Mouse (Mus musculus) naive thymus-derived CD4-positive, alpha-beta T cell, adult 2 months (primary cell): ENCODE measurements around the gene A4galt.
"Not testable (repeated sequence)": the region's sequence is repeated elsewhere in the genome, so short reads cannot be mapped to it uniquely, and the experiment has no call there.

Source experiments
- DNase-seq: peaks from one replicate; pipeline ENCODE4 v3.0.0-alpha.2; 2011; ENCODE audit warnings: low read depth

A4galt gene

DNA sequence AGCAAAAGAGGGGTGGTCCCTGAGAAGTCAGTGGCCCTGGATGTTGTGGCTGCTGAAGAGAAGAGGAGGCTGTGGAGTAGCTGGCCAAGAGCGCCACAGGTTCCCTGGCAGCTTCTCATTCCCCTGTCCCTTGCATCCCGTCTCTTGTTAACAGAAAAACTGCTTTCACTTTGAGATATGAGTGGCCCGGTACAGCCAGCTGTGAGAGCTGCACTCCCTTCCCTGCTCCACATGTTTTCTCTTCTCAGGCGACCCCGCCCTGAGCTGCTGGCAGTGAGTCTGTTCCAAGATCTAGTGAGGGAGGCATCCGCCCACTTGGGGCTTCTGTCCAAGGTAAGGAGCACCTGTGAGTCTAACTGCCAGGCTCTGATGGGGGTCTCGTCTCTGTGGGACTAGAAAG lies 16.9 kb upstream of the A4galt start:
- DNase-seq: not testable (repeated sequence)

DNA sequence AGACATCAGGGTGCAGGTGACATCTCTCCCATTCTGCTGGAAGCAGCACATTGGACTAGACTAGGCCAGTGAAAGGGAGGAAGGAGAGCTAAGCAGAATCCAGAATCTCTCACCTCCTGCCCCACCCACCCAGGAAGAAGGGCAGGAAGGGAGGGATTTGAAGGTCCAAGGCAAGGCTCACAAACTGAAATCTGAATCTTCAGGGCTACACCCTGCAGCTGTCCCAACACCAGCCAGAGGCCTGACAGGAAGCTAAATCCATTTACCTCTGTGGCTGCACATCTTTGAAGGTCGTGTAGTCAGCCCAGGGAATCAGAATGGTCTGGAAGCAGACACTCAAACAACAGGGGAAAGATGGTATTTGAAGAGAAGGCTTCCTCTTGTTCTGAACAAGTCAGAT lies 13.7 kb upstream of the A4galt start:
- no peak for DNase-seq

DNA sequence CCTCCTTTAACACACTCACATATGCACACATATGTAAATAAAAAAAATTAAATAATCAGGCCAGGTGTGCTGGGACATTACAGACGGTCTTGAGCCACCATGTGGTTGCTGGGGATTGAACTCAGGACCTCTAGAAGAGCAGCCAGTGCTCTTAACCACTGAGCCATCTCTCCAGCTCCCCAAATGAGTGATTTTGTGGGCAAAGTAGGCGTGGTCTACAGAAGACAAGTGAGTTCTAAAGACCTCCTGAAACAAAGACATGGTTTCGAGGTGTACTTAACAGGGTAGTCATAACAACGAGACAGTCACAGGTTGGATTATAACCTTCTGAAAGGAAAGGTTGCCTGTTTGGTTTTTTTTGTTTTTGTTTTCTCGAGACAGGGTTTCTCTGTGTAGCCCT lies 11.8 kb upstream of the A4galt start:
- DNase-seq: no peak

GRCm38 (mm10) chr15:83257906-83258305 lies 6.3 kb upstream of the A4galt start:
- DNase-seq: no peak

DNA sequence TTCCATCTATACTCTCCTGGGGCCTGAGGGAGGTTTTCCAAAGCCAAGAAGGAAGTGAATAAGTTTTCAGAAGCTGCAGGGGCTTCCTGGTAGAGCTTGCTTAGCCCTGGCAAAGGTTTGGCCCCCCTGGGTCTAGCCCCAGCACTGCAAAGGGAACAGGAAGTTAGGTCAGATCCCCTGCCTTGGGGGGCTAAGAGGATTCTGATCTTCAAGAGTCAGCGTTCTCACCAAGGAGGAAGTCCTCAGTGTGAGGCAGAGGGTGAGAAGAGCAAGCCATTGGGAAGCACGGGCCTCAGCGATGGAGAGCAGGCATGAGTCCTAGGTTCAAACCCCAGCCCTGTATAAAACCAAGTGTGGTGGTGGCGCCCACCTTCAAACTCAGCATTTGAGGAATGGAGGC lies 4.9 kb upstream of the A4galt start:
- no peak for DNase-seq

GRCm38 (mm10) chr15:83255944-83256343 lies 4.4 kb upstream of the A4galt start:
- DNase-seq: no peak

DNA sequence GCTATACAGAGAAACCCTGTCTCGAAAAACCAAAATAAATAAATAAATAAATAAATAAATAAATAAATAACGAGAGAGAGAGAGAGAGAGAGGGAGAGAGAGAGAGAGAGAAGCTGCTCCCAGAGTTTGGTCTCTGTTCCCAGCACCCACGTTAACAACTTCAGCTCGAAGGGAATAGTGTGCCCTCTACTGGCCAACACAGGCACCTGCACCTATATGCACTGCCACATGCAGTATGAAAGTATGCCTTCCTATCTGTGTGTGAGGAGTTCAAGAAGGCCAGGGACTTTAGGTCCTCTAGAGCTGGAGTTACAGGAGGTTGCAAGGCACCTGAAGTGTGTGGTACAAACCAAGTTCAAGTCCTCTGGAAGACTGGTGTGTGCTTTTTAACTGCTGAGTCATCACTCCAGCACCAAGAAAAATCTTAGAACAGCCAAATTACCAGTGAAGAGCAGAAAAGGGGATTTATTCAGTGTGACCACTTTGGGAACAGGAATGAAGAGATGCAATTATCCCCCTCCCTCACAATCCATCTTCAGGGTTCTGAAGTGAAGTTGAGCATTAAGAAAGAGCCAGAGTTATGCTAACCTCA lies 3.7 kb upstream of the A4galt start:
- DNase-seq: no peak

DNA sequence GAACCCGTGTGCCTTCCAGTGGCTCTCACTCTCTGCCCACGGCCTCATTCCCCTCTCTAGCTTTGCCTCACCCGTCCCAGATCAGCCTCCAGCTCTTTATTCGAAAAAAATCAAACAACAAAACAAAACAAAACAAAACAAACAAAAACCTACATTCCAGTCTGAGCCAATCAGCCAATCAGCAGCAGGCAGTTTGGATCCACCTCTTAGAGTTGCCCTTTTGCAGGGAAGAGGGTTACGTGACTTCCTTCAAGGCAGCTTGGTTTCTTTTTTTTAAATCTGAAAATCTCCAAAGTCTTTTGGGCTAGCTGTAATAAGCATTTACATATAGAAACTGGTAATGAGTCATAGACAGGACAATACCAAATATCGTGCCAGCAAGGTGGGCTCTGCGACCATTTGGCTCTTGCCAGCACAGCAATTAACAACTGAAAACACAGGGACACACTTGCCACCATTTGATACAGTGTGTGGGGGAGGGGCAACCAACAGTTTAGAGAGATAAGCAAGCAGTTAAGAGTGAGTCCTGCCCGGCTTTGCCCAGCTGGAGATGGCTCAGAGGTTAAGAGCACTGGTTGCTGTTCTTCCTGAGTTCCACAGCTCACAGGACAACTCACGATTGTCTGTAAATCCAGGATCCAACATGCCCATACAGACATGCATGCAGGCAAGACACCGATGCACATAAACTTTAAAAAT lies 2.9 kb upstream of the A4galt start:
- no peak for DNase-seq

DNA sequence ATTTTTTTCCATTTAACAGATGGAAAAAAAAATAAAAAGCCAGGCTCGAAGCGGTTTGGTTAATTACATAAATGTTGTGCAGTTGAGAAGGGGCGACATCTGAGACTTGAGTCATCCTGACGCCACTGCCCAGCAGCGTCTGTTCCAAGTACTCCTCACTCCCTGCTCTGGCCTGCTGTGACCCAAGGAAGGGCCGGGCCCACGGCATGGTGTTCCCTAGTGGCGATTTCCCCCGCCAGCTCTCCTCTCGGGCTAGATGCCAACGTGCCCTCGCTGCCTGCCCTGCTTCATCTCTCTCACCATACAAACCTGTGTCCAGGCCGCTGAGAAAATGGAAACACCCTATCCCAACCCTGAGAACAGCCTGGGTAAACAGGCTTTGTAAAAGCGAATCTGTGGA lies 486 bp upstream of the A4galt start:
- no peak for DNase-seq

- DNase-seq: no peak
These were observed 861 bp downstream of the A4galt start for GRCm38 (mm10) chr15:83250651-83251175.

- no peak for DNase-seq
These were observed 1.9 kb downstream of the A4galt start for GRCm38 (mm10) chr15:83249535-83250287.

- DNase-seq: no peak
These were observed 3.2 kb downstream of the A4galt start for GRCm38 (mm10) chr15:83248236-83248844.

GRCm38 (mm10) chr15:83244371-83244770 lies 7.2 kb downstream of the A4galt start:
- DNase-seq: no peak

- no peak for DNase-seq
These were observed 9.5 kb downstream of the A4galt start for GRCm38 (mm10) chr15:83241961-83242680.

DNA sequence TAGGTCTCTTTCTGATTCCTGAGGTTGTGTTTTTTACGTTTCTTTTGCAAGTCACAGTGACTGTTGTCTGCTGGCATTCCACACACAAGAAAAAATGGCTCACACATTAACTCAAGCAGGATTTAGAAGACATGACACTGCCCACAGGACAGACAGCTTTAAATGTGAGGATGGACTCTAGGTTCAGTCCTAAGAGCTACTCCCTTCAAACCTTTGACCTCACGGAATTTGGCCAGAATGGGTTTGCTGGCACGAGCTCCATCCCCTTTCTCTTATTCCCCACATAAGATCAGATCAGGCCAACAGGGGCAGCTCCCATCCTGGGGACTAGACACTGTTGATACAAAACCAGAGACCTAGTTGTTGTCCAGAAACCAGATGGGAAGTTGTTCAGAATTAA lies 10.1 kb downstream of the A4galt start:
- no peak for DNase-seq

DNA sequence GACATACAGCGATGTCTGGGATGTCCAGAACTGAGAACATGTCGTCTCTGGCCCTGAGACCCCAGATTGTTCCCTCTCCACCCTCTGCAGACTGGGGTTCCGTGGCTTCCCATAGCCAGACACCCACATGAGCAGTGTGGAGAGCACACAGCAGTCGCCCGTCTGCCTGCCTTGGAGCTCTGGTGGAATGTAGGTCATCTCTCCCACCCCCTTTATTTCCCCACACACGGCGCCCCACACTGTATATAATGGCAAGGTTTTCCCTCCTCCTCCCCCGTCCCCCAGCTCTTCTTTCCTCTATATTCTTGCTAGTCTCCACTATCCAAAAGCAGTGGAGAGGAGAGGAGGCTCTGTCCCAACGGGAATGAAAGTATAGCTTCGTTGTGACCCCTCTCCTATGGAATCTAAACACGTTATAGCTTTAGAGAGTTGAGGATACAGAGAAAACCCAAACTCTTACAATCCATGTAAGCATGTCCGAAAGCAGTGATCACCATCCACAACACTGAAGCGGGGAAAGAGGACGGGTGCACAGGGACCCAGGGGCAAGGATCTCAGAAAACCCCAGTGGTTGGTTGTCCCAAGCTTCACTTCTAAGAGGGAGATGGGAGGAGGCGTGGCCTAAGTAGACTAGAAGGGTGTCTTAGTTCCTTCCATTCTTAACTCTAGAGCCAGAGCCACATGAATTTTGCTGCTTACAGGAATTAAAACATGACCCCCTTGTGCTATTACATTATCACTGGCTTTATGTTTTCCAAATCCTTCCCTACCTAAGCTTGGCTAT lies 13.9 kb downstream of the A4galt start:
- no peak for DNase-seq

- DNase-seq: no peak
These were observed 14.8 kb downstream of the A4galt start for GRCm38 (mm10) chr15:83236824-83237223.

DNA sequence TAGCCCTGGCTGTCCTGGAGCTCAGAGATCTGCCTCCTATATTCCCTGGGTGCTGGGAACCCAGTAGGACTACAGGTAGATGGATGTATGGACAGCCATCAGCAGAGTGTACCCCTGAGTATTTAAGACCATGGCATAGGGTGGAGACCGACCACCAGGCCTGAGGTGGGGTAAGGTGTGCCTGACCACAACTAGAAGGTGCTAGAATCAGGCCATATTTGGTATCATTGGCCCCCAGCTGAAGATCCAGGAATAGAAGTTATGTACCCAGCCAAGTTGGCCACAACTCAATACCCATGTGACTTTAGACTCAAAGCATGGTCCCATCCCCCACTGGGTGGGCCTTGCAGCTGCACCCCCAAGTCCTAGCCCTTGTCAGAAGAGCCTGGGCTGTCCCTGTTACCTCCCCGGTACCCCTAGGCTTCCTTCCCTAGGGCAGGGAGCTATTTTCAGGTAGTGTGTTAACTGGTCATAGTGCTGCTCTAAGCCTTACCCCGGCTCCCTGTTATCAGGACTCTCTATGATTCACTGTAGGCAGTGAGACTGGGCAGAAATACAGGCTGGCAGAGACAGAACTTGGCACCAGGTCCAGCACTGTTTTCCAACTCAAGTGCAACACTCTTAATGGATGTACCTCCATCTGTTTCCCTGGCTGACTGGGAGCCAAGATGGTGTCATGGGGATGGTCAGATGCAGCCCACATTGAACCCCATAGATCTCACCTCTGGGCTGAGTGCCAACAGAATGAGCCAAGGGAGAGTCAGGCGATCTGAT lies 18.2 kb downstream of the A4galt start:
- no peak for DNase-seq

GRCm38 (mm10) chr15:83227559-83227958 lies 24.0 kb downstream of the A4galt start:
- no peak for DNase-seq

DNA sequence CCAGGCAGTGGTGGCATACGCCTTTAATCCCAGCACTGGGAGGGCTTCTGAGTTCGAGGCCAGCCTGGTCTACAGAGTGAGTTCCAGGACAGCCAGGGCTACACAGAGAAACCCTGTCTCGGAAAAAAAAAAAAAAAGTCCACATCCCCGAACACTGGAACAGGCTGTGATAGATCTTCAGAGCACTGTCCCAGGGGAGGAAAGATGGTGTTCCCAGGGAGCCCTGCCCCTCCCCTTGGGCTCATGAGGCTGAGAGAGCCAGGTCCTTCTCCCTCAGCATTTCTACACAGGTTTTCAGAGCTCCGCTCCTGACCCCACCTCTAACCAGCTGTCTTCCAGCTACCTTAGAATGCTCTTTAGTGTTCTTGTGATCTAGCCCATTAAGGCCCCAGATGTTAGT lies 24.7 kb downstream of the A4galt start:
- no peak for DNase-seq
